Mouse (Mus musculus) WW6 (cell line): ENCODE results near the gene Zfp449.

Experiments
- DNase-seq: peaks from one replicate; pipeline ENCODE4 v3.0.0-alpha.2; 2013; ENCODE audit warnings: low read depth, low spot score

The Zfp449 gene

GRCm38 (mm10) chrX:56346176-56346931 lies at the start of gene Zfp449:
TSS of gene Zfp449 (plus strand) at chrX:56346400.
- DNase-seq, result peak; percentile 24

GRCm38 (mm10) chrX:56307597-56307996 lies 38.6 kb upstream of the Zfp449 start:
- DNase-seq, result no peak

GRCm38 (mm10) chrX:56312813-56313212 lies 33.4 kb upstream of the Zfp449 start:
- no peak for DNase-seq

GRCm38 (mm10) chrX:56322096-56322495 lies 24.1 kb upstream of the Zfp449 start:
- DNase-seq, result no peak

- DNase-seq, result no peak
Observed at GRCm38 (mm10) chrX:56322731-56323130, 23.5 kb upstream of the Zfp449 start.

GRCm38 (mm10) chrX:56332046-56332445 lies 14.2 kb upstream of the Zfp449 start:
- DNase-seq, result no peak

GRCm38 (mm10) chrX:56340305-56340704 lies 5.9 kb upstream of the Zfp449 start:
- no peak for DNase-seq

- no peak for DNase-seq
Observed at GRCm38 (mm10) chrX:56342921-56343320, 3.3 kb upstream of the Zfp449 start.

GRCm38 (mm10) chrX:56346932-56347253 lies 693 bp downstream of the Zfp449 start:
- no peak for DNase-seq

GRCm38 (mm10) chrX:56374431-56375128 lies 28.4 kb downstream of the Zfp449 start, which contains the start of gene Smim10l2a:
TSS of gene Smim10l2a (plus strand) at chrX:56374586.
- DNase-seq, result peak; percentile 47

GRCm38 (mm10) chrX:56380852-56381251 lies 34.7 kb downstream of the Zfp449 start:
- no peak for DNase-seq

GRCm38 (mm10) chrX:56384142-56384541 lies 37.9 kb downstream of the Zfp449 start:
- DNase-seq, result no peak

GRCm38 (mm10) chrX:56404646-56405045 lies 58.4 kb downstream of the Zfp449 start:
- no peak for DNase-seq

- no peak for DNase-seq
Observed at GRCm38 (mm10) chrX:56405482-56405881, 59.3 kb downstream of the Zfp449 start.

- no peak for DNase-seq
Observed at GRCm38 (mm10) chrX:56406128-56406527, 59.9 kb downstream of the Zfp449 start.
